Mouse (Mus musculus) liver, embryonic 16.5 days (tissue): ENCODE measurements around the gene St8sia6. TPM values are rescaled to one million over a fixed set of nuclear protein-coding genes. Genes with fewer than 3 reads are reported as not detected.
"Not testable (repeated sequence)": the region's sequence is repeated elsewhere in the genome, so short reads cannot be mapped to it uniquely, and the experiment has no call there.

Experiments
- ATAC-seq: fragments of 200-750 bp; cut with Nextera tagmentation; 2 replicates; pipeline ENCODE4 v1.8.0; 2017; ENCODE audit warnings: low read depth, mild to moderate bottlenecking, moderate number of reproducible peaks, moderate library complexity
- H3K27ac ChIP-seq: fragments of 300-500 bp; sonication (generic); 2 replicates; pipeline ENCODE4 v1.5.1; 2014; ENCODE audit warnings: mild to moderate bottlenecking, low read length
- H3K27me3 ChIP-seq: fragments of 300-500 bp; sonication (generic); 2 replicates; pipeline ENCODE4 v1.6.1; 2014; ENCODE audit warnings: low read depth, low read length, mixed read lengths; ENCODE audit not compliant: control insufficient read depth, insufficient read depth
- H3K36me3 ChIP-seq: fragments of 300-500 bp; sonication (generic); 2 replicates; pipeline ENCODE4 v1.6.1; 2014; ENCODE audit warnings: mild to moderate bottlenecking; ENCODE audit not compliant: control insufficient read depth, insufficient read depth
- H3K4me1 ChIP-seq: fragments of 300-500 bp; sonication (generic); 2 replicates; pipeline ENCODE4 v1.6.1; 2014; ENCODE audit warnings: low read depth, low read length, mixed read lengths; ENCODE audit not compliant: control insufficient read depth
- H3K4me2 ChIP-seq: fragments of 300-500 bp; sonication (generic); 2 replicates; pipeline ENCODE4 v1.6.1; 2014; ENCODE audit warnings: low read depth, low read length, mixed read lengths
- H3K4me3 ChIP-seq: fragments of 300-500 bp; sonication (generic); 2 replicates; pipeline ENCODE4 v1.5.1; 2014; ENCODE audit warnings: low read depth, mild to moderate bottlenecking, low read length
- H3K9ac ChIP-seq: fragments of 300-500 bp; sonication (generic); 2 replicates; pipeline ENCODE4 v1.6.1; 2014; ENCODE audit warnings: low read depth, low read length
- H3K9me3 ChIP-seq: fragments of 300-500 bp; sonication (generic); replicated peaks from 2 replicates; pipeline ENCODE4 v1.6.1; 2016; ENCODE audit warnings: low read length; ENCODE audit not compliant: control insufficient read depth
- WGBS: fragments of 180-500 bp; shearing (Covaris S2); extraction: QIAGEN DNeasy Blood & Tissue Kit; methylation state at CpG from one replicate; pipeline ENCODE4 v1.1.7; 2014; ENCODE audit not compliant: insufficient replicate concordance; 5-methylcytosine and 5-hydroxymethylcytosine counted together
- polyA plus RNA-seq: library from polyadenylated mRNA; unstranded; fragments of >200 nt; fragmentation: Nextera tagmentation; extraction: Ambion mirVana; gene quantifications from 2 replicates; pipeline ENCODE4 v1.2.1, GENCODE M21; 2015

Gene St8sia6
- polyA plus RNA-seq, 1 experiment from 2014 or later: 0.02 TPM

DNA sequence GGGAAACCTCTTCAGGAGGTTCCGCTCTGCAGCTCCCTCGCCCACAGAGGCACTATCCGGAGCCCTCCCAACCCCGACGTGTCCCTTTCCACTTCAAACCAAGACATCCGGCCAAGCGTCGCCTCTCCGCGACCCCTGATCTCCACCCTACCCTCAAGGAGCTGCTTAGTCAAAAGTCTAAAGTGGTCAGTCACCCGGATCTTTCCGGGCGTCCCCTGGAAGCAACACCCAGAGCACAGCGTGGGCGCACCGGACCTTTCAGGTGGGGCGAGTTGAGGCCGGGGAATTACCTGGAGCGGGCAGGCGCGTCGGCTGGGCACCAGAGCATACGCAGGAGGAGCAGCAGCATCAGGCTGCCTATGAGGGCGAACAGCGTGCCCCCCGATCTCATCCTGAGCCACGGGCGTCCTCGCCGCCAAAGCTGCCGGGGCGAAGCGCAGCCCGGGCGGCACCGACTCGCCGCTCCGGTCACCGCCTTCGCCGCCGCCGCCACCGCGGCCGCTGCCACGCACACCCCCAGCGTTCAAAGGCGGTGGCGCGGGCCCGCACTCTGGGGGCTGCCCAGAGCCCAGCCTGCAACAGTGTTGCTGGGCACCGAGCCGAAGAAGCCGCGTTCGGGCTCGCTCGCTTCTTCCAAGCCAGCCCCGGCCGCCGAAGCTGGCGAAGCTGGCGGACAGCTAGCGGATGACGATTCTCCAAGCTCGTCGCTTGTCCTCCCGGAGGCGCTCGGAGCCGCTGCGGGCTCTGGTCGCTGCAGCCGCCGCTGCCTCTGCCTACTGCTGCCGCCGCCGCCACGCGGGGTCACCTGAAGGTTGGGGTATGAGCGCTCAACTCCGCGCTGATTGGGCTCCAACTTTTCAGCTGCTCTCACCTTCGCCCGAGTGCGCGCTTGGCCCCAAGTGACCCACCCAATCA lies 553 bp downstream of the St8sia6 start:
- no peaks in the 10 kb centered on the region for H3K36me3 ChIP-seq
- H3K9ac ChIP-seq: no peak overlapping the region
- peak overlapping the region; percentile 64 for H3K4me2 ChIP-seq
- no peak overlapping the region for H3K27ac ChIP-seq
- WGBS: 1% methylated on average over 79 of the region's 89 CpGs
- peak; percentile 19; the same call in 1 of the 2 replicates for ATAC-seq
- peaks cover 25% of the 10 kb centered on the region for H3K27me3 ChIP-seq
- H3K9me3 ChIP-seq: no peaks in the 10 kb centered on the region
- H3K4me3 ChIP-seq: peak overlapping the region; percentile 53
- H3K4me1 ChIP-seq: no peaks in the 10 kb centered on the region; the same call in 1 of the 2 replicates

DNA sequence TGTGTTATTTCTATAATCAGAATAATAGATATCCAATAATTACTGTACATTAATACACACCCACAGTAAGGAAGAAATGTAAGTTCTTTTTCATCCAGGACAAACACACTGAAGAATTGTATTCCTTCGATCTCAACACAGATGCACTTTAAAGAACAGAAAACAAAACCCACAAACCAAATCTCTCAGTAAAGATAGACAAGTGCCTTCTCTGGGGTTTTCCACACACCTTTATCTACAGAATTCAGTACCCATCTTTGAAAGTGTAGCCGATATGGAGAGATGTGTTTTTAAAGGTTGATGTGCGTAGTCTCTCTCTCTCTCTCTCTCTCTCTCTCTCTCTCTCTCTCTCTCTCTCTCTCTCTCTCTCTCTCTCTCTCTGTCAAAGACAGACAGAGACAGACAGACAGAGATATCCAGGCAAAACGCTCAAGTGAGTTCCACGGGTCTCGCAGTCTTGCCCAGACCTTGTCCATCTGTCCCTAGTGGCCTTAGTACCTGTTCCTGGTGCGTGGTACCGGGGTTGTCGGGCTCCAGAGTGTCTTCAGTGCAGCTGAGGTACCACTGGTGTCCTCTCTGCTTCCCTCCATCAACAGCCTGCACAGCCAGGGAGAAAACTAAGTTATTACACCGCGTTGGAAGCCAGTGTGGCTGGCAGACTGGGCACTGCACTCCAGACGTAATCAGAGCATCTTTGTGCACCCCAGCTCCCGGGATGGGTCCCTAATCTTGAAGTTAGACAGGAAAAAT lies 1.4 kb downstream of the St8sia6 start:
- H3K9me3 ChIP-seq: no peaks in the 10 kb centered on the region
- H3K9ac ChIP-seq: no peak overlapping the region
- H3K27me3 ChIP-seq: peaks cover 25% of the 10 kb centered on the region
- WGBS: 24% methylated on average over 13 of the region's 13 CpGs
- no peak overlapping the region for H3K4me3 ChIP-seq
- no peaks in the 10 kb centered on the region; the same call in 1 of the 2 replicates for H3K4me1 ChIP-seq
- H3K27ac ChIP-seq: no peak overlapping the region
- ATAC-seq: no peak
- no peak overlapping the region for H3K4me2 ChIP-seq
- no peaks in the 10 kb centered on the region for H3K36me3 ChIP-seq

DNA sequence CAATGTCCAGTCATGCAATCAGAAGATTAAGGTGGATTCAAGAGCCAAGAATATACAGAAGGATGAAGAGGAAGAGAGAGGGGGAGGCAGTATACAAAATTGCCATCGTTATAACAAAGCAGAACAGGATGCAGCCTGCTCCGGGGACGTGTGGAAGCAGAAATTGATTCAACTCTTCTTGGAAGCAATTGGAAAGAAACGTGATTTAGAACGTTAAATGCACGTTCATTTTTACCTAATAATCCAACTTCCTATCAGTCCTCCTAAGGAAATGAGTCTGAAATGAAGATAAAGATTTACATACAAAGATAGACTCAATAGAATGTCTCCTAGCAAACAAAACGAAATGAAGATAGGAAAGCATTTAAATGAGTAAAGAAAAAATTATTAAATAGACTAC lies 2.3 kb downstream of the St8sia6 start:
- 37% methylated on average over 7 of the region's 7 CpGs for WGBS
- Histone ChIP-seq H3K27ac (no peak overlapping the region), H3K4me3 (no peak overlapping the region)

DNA sequence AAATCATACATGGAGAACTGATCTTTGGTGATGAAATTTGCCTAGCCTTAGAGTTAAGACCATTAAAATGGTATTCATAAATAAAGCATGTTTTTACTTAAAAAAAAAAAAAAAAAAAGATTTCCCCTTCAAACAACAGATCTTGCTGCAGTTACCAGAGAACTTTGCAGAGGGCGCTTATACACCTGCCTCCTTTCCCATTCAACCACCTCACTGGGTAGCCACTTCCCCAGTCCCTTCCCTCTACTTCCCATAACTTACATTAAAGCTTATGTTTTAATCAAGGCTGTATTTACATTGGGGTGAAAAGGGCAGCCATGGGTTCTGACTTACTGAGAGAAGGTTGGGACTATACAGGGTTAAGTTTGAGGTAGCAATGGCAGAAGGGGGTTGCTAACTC lies 4.5 kb downstream of the St8sia6 start:
- no peak overlapping the region for H3K4me3 ChIP-seq
- WGBS: 18% methylated on average over 1 of the region's 1 CpGs

More for the DNA sequence above, 2.3 kb downstream of the St8sia6 start:
- Histone ChIP-seq H3K27me3 (peaks cover 25% of the 10 kb centered on the region), H3K4me1 (no peaks in the 10 kb centered on the region; the same call in 1 of the 2 replicates), H3K9me3 (no peaks in the 10 kb centered on the region), H3K4me2 (no peak overlapping the region), H3K36me3 (no peaks in the 10 kb centered on the region), H3K9ac (no peak overlapping the region)
- ATAC-seq: no peak

DNA sequence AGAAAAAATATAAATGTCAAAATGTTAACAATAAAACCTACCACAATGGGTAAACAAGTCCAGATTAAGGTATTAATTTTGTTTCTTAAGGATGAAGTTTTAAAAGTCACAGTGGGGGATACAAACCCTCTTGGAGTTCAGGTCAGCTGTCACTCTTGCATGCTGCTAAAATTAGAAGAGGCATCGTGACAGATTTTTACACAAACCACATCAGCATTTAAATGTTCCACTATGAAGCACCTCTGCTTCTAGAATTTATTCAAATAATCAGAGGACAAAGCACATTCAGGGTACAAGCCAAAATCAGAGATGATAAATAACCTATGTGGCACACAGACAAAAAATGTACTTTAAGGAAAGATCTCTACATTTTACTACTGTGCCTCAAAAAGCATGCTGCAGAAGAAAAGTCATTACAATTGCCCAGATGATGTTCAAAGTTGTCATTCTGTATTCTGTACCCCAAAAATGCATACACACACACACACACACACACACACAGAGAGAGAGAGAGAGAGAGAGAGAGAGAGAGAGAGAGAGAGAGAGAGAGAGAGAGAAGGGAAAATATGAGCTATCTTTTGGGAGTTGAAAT lies 7.2 kb downstream of the St8sia6 start:
- Histone ChIP-seq H3K4me3 (no peak overlapping the region), H3K36me3 (no peaks in the 10 kb centered on the region), H3K9me3 (no peaks in the 10 kb centered on the region), H3K27ac (no peak overlapping the region), H3K27me3 (peaks cover 3% of the 10 kb centered on the region), H3K4me1 (no peaks in the 10 kb centered on the region), H3K9ac (no peak overlapping the region), H3K4me2 (no peak overlapping the region)
- 42% methylated on average over 1 of the region's 1 CpGs for WGBS
- ATAC-seq: no peak

More for the DNA sequence above, 4.5 kb downstream of the St8sia6 start:
- no peak for ATAC-seq
- H3K27me3 ChIP-seq: peaks cover 25% of the 10 kb centered on the region
- H3K4me2 ChIP-seq: no peak overlapping the region
- H3K9ac ChIP-seq: no peak overlapping the region
- no peaks in the 10 kb centered on the region for H3K36me3 ChIP-seq
- H3K9me3 ChIP-seq: no peaks in the 10 kb centered on the region
- H3K4me1 ChIP-seq: no peaks in the 10 kb centered on the region; the same call in 1 of the 2 replicates
- no peak overlapping the region for H3K27ac ChIP-seq

DNA sequence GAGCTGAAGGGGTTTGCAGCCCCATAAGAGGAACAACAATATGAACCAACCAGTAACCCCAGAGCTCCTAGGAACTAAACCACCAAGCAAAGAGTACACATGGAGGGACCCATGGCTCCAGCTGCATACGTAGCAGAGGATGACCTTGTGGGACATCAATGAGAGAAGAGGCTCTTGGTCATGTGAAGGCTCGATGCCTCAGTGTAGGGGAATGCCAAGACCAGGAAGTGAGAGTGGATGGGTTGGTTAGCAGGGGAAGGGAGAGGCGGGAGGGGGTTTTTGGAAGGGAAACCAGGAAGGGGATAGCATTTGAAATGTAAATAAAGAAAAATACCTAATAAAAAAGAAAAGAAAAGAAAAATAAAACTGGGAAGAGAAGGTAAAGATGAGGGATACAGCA lies 7.9 kb downstream of the St8sia6 start:
- H3K4me2 ChIP-seq, H3K27ac ChIP-seq, H3K36me3 ChIP-seq, H3K9ac ChIP-seq, H3K9me3 ChIP-seq, H3K4me3 ChIP-seq, H3K4me1 ChIP-seq, ATAC-seq, H3K27me3 ChIP-seq: not testable (repeated sequence)
- 38% methylated on average over 3 of the region's 3 CpGs for WGBS

DNA sequence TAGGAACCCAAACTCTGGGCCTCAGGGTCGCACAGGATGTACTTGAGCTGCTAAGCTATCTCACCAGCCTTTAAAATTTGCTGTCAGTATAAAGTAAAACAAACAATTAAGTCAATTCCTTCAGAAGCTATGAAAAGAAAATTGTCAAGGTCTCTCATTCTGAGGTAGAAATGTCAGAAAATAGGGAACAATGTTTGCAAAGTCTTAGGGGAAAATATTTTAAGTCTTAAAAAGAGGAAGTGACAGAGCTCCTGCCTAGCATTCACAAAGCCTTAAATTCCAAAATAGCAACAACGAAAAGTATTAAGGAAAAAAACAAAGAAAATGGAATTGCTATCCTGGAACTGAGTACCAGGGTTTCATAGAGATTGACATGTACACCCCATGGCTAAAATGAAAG lies 8.6 kb downstream of the St8sia6 start:
- no peak for ATAC-seq
- H3K4me2 ChIP-seq: no peak overlapping the region
- no peak overlapping the region for H3K9ac ChIP-seq
- no peaks in the 10 kb centered on the region for H3K27me3 ChIP-seq
- H3K9me3 ChIP-seq: no peaks in the 10 kb centered on the region
- H3K27ac ChIP-seq: no peak overlapping the region
- no peak overlapping the region for H3K4me3 ChIP-seq
- H3K4me1 ChIP-seq: no peaks in the 10 kb centered on the region
- WGBS: 24% methylated on average over 2 of the region's 2 CpGs
- no peaks in the 10 kb centered on the region for H3K36me3 ChIP-seq

DNA sequence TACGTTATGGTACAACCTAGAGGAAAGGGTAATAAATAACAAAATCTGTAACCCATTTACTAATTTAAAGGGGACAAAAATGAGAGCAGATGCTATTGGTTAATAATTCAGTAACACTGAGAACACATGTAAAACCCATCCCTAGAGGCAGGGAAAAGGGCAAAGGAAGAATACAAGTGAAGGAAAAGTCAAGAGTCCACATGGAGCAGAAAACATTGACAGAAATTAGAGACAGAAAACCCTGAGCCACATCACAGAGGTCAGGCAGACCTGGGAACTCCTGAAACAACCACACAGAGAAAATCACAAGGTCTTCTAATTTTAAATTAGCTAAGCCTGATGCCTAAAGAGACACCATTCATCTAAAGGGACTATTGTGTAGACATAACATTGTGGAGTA lies 9.4 kb downstream of the St8sia6 start:
- H3K9ac ChIP-seq: no peak overlapping the region
- H3K27ac ChIP-seq: no peak overlapping the region
- 79% methylated on average over 1 of the region's 1 CpGs for WGBS
- ATAC-seq: no peak
- H3K9me3 ChIP-seq: no peaks in the 10 kb centered on the region
- H3K36me3 ChIP-seq: no peaks in the 10 kb centered on the region
- H3K4me2 ChIP-seq: no peak overlapping the region
- H3K4me1 ChIP-seq: no peaks in the 10 kb centered on the region
- H3K27me3 ChIP-seq: no peaks in the 10 kb centered on the region
- H3K4me3 ChIP-seq: no peak overlapping the region
